Mouse (Mus musculus) myocyte (in vitro differentiated cells): ENCODE results near the gene Samm50.

ENCODE experiments used
- CEBPB ChIP-seq: IDR thresholded peaks from 2 replicates; pipeline ENCODE4 v1.6.1; 2011; ENCODE audit warnings: mild to moderate bottlenecking, moderate library complexity; ENCODE audit not compliant: poor library complexity, insufficient read depth, severe bottlenecking
- MAX ChIP-seq: IDR thresholded peaks from one replicate; pipeline ENCODE4 v1.6.1; 2011; ENCODE audit warnings: low read depth, mild to moderate bottlenecking, control low read depth
- MYOD1 ChIP-seq, 3 experiments: IDR thresholded peaks; one replicate each; pipeline ENCODE4 v1.6.1; 2011; ENCODE audit warnings: control low read depth in 2 of 3, low read depth in 2 of 3, mild to moderate bottlenecking in 2 of 3, moderate library complexity in 1 of 3; ENCODE audit not compliant: insufficient read length in 2 of 3, control insufficient read depth in 1 of 3
- MYOG ChIP-seq, 3 experiments: IDR thresholded peaks; one replicate each; pipeline ENCODE4 v1.6.1; 2011; ENCODE audit warnings: control low read depth in 2 of 3, low read depth in 2 of 3, mild to moderate bottlenecking in 2 of 3; ENCODE audit not compliant: insufficient read length in 2 of 3, control insufficient read depth in 1 of 3, insufficient read depth in 1 of 3
- POLR2A ChIP-seq: IDR thresholded peaks from one replicate; pipeline ENCODE4 v1.6.1; 2011; ENCODE audit warnings: low read depth, mild to moderate bottlenecking, control low read depth, moderate library complexity; ENCODE audit not compliant: insufficient read length
- POLR2AphosphoS2 ChIP-seq: IDR thresholded peaks from one replicate; pipeline ENCODE4 v1.6.1; 2011; ENCODE audit warnings: low read depth, control low read depth; ENCODE audit not compliant: insufficient read length
- SRF ChIP-seq: IDR thresholded peaks from one replicate; pipeline ENCODE4 v1.6.1; 2011; ENCODE audit warnings: low read depth; ENCODE audit not compliant: control insufficient read depth, insufficient read length
- TCF12 ChIP-seq: IDR thresholded peaks from one replicate; pipeline ENCODE4 v1.6.1; 2011; ENCODE audit warnings: mild to moderate bottlenecking, control low read depth; ENCODE audit not compliant: poor library complexity, insufficient read depth, severe bottlenecking
- USF1 ChIP-seq: IDR thresholded peaks from one replicate; pipeline ENCODE4 v1.6.1; 2011; ENCODE audit warnings: low read depth, mild to moderate bottlenecking, control low read depth, moderate library complexity

DNA sequence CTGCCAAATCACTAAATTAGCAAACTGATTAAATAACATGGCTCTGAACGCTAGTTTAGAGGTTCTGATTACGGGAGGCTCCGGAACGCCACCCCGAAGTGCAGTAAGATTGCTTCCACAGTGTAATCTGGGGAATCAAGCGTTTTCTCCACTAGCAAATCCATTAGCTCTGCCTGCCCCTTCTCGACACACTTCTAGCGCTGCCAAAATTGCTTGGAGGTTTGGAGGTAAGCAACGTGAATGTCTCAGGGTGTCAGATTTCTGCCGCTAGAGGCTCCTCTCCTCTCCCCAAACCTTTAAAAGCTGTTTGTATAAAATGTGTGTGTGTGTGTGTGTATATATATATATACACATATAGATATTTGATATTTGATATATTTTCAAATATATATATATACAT lies 32.7 kb downstream of the Samm50 start:
- TF ChIP-seq TCF12: no peak
- no peak for TF ChIP-seq POLR2A
- no peak for TF ChIP-seq MAX
- TF ChIP-seq MYOG (IDR thresholded peaks at IDR 0.05; ENCODE audit: control insufficient read depth in 1 of 3, insufficient read depth in 1 of 3, insufficient read length in 2 of 3, low read depth in 2 of 3): no peak
- no peak for TF ChIP-seq POLR2AphosphoS2
- TF ChIP-seq CEBPB: no peak
- no peak for TF ChIP-seq MYOD1 (IDR thresholded peaks at IDR 0.05; ENCODE audit: control insufficient read depth in 1 of 3, insufficient read length in 2 of 3, low read depth in 2 of 3)
- no peak for TF ChIP-seq USF1
- TF ChIP-seq SRF: no peak
